Mouse (Mus musculus): ENCODE data around the gene Faf1.

- TF ChIP-seq ZC3H11A (IDR thresholded peaks at IDR 0.05; ENCODE audit: borderline replicate concordance, low read depth, low read length) (no peak), ZNF384 (IDR thresholded peaks at IDR 0.05; ENCODE audit: low read depth, low read length) (no peak)
These were observed 254.5 kb downstream of the Faf1 start for GRCm38 (mm10) chr4:109930935-109931334.
